Mouse (Mus musculus) kidney, postnatal 4 days (tissue): ENCODE data around the gene Dpm1.

Experiments
- DNase-seq, 2 experiments: peaks; one replicate each; pipeline ENCODE4 v3.0.0; 2021; ENCODE audit warnings: mixed read lengths in 2 of 2

Dpm1 gene

GRCm38 (mm10) chr2:168223326-168223725, 7.1 kb downstream of the Dpm1 start:
- DNase-seq, result no peak

- DNase-seq, result peak in 1 of 2 experiments; percentile 29
Measured at GRCm38 (mm10) chr2:168213788-168214397, 16.5 kb downstream of the Dpm1 start.

- no peak for DNase-seq
Measured at GRCm38 (mm10) chr2:168207883-168208282, 22.5 kb downstream of the Dpm1 start.

- DNase-seq, result peak; percentile 98 to 99
Measured at GRCm38 (mm10) chr2:168206725-168207644, 23.4 kb downstream of the Dpm1 start, which contains the start of gene Adnp. Gene Adnp (minus strand): TSS chr2:168207112.

GRCm38 (mm10) chr2:168205681-168206631, 24.4 kb downstream of the Dpm1 start:
- DNase-seq, result peak; percentile 41 to 57

- peak; percentile 94 to 96 for DNase-seq
Measured at GRCm38 (mm10) chr2:168205265-168205664, 25.1 kb downstream of the Dpm1 start.

GRCm38 (mm10) chr2:168204476-168204999, 25.9 kb downstream of the Dpm1 start:
- no peak for DNase-seq

GRCm38 (mm10) chr2:168200014-168200691, 30.2 kb downstream of the Dpm1 start:
- no peak for DNase-seq

GRCm38 (mm10) chr2:168199476-168199875, 30.9 kb downstream of the Dpm1 start:
- no peak for DNase-seq

GRCm38 (mm10) chr2:168198421-168198820, 32.0 kb downstream of the Dpm1 start:
- DNase-seq, result no peak

- DNase-seq, result no peak
Measured at GRCm38 (mm10) chr2:168195721-168196120, 34.7 kb downstream of the Dpm1 start.

- no peak for DNase-seq
Measured at GRCm38 (mm10) chr2:168193685-168194084, 36.7 kb downstream of the Dpm1 start.

GRCm38 (mm10) chr2:168191856-168192255, 38.5 kb downstream of the Dpm1 start:
- no peak for DNase-seq

GRCm38 (mm10) chr2:168175946-168176345, 54.4 kb downstream of the Dpm1 start:
- no peak for DNase-seq

- peak; percentile 72 to 84 for DNase-seq
Measured at GRCm38 (mm10) chr2:168170167-168170685, 60.2 kb downstream of the Dpm1 start.

GRCm38 (mm10) chr2:168169800-168170113, 60.6 kb downstream of the Dpm1 start:
- no peak for DNase-seq

GRCm38 (mm10) chr2:168168892-168169799, 61.2 kb downstream of the Dpm1 start:
- peak; percentile 70 to 81 for DNase-seq

- DNase-seq, result no peak
Measured at GRCm38 (mm10) chr2:168167781-168168180, 62.6 kb downstream of the Dpm1 start.

GRCm38 (mm10) chr2:168166750-168167460, 63.5 kb downstream of the Dpm1 start:
- DNase-seq, result peak; percentile 68 to 79

GRCm38 (mm10) chr2:168161978-168162377, 68.4 kb downstream of the Dpm1 start:
- DNase-seq, result peak in 1 of 2 experiments; percentile 60
